Mouse (Mus musculus): ENCODE results near the gene Hap1. TPM values are rescaled to one million over a fixed set of nuclear protein-coding genes. Genes with fewer than 3 reads are reported as not detected.

The Hap1 gene
- polyA plus RNA-seq, 1 experiment from 2014 or later, result 13.8 TPM

GRCm38 (mm10) chr11:100385016-100385415 lies 29.1 kb upstream of the Hap1 start:
- DNase-seq (ENCODE audit: low spot score), result no peak
- H3K9ac ChIP-seq (ENCODE audit: low read depth, low read length), result no peak overlapping the region
- H3K27me3 ChIP-seq (ENCODE audit: insufficient read depth, low read length), result no peaks in the 10 kb centered on the region
- TF ChIP-seq CTCF (IDR thresholded peaks at IDR 0.05; ENCODE audit: low read depth), result no peak
- H3K36me3 ChIP-seq (ENCODE audit: insufficient read depth, low read length), result peaks cover 38% of the 10 kb centered on the region
- no peak overlapping the region for H3K27ac ChIP-seq
- ATAC-seq (replicated peaks; ENCODE audit: low FRiP score, low read depth), result no peak
- H3K4me2 ChIP-seq (ENCODE audit: low read length), result no peak overlapping the region
- 89% methylated on average over 3 of the region's 3 CpGs for WGBS
- H3K9me3 ChIP-seq (replicated peaks; ENCODE audit: low read length), result no peaks in the 10 kb centered on the region
- H3K4me3 ChIP-seq (replicated peaks; ENCODE audit: low read depth, low read length), result no peak overlapping the region
- H3K4me1 ChIP-seq (replicated peaks; ENCODE audit: insufficient read depth, low read length), result peaks cover 36% of the 10 kb centered on the region

GRCm38 (mm10) chr11:100382682-100383081 lies 26.8 kb upstream of the Hap1 start:
- Histone ChIP-seq H3K9ac (ENCODE audit: low read depth, low read length) (no peak overlapping the region), H3K27me3 (ENCODE audit: insufficient read depth, low read length) (no peaks in the 10 kb centered on the region), H3K36me3 (ENCODE audit: insufficient read depth, low read length) (peaks cover 56% of the 10 kb centered on the region), H3K4me1 (replicated peaks; ENCODE audit: insufficient read depth, low read length) (peaks cover 14% of the 10 kb centered on the region), H3K27ac (no peak overlapping the region), H3K4me2 (ENCODE audit: low read length) (no peak overlapping the region), H3K4me3 (replicated peaks; ENCODE audit: low read depth, low read length) (no peak overlapping the region), H3K9me3 (replicated peaks; ENCODE audit: low read length) (no peaks in the 10 kb centered on the region)
- DNase-seq (ENCODE audit: low spot score) (no peak), ATAC-seq (replicated peaks; ENCODE audit: low FRiP score, low read depth) (no peak)
- TF ChIP-seq CTCF (IDR thresholded peaks at IDR 0.05; ENCODE audit: low read depth), result no peak
- 80% methylated on average over 6 of the region's 6 CpGs for WGBS

DNA sequence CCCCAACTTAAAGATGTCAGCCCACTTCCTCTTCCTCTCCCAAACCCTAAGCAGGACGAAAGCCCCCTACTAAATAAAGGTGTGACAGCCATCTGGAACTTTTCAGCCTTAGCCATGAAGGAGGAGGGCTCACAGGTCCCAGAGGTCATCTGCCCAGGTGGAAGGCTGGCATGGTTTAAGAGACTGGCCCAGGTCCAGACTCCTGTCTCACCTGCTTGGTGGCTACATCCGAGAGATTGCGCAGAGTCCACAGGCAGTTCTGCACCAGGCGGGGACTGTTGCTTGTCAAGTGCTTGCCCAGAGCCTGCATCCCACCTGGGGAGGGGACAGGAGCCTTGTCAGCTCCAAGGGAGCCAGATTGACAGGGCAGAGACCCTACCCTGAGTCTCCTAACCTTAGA lies 23.4 kb upstream of the Hap1 start:
- Histone ChIP-seq H3K4me1 (replicated peaks; ENCODE audit: insufficient read depth, low read length) (no peaks in the 10 kb centered on the region), H3K27ac (no peak overlapping the region), H3K4me3 (replicated peaks; ENCODE audit: low read depth, low read length) (no peak overlapping the region), H3K9ac (ENCODE audit: low read depth, low read length) (no peak overlapping the region), H3K27me3 (ENCODE audit: insufficient read depth, low read length) (no peaks in the 10 kb centered on the region), H3K9me3 (replicated peaks; ENCODE audit: low read length) (no peaks in the 10 kb centered on the region), H3K4me2 (ENCODE audit: low read length) (no peak overlapping the region), H3K36me3 (ENCODE audit: insufficient read depth, low read length) (peaks cover 69% of the 10 kb centered on the region)
- WGBS, result 83% methylated on average over 4 of the region's 4 CpGs
- TF ChIP-seq CTCF (IDR thresholded peaks at IDR 0.05; ENCODE audit: low read depth), result no peak
- ATAC-seq (replicated peaks; ENCODE audit: low FRiP score, low read depth) (no peak), DNase-seq (ENCODE audit: low spot score) (no peak)

DNA sequence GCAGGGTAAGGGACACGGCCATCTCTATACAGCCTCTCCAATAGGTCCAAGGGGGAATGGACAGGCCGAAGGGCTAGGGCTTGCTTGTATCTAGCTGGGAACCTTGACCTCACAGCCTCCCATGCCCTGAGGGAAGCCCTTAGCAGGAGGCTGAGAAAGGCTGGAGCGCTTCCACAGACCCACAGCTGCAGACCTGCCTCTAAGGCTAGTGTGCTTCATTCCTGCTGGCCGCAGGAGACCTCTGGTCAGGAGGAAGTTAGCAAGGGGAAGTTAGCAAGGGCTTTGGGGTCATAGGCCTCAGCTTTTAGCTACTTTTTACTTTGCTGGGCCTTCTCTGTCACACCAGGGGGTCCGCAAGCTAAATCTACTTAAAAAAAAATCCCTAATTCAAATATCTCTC lies 22.5 kb upstream of the Hap1 start:
- Histone ChIP-seq H3K4me2 (ENCODE audit: low read length) (no peak overlapping the region), H3K4me3 (replicated peaks; ENCODE audit: low read depth, low read length) (no peak overlapping the region), H3K9ac (ENCODE audit: low read depth, low read length) (no peak overlapping the region), H3K9me3 (replicated peaks; ENCODE audit: low read length) (no peaks in the 10 kb centered on the region), H3K36me3 (ENCODE audit: insufficient read depth, low read length) (peaks cover 73% of the 10 kb centered on the region), H3K4me1 (replicated peaks; ENCODE audit: insufficient read depth, low read length) (no peaks in the 10 kb centered on the region), H3K27me3 (ENCODE audit: insufficient read depth, low read length) (no peaks in the 10 kb centered on the region), H3K27ac (no peak overlapping the region)
- WGBS, result 85% methylated on average over 5 of the region's 5 CpGs
- no peak for TF ChIP-seq CTCF (IDR thresholded peaks at IDR 0.05; ENCODE audit: low read depth)
- ATAC-seq (replicated peaks; ENCODE audit: low FRiP score, low read depth) (no peak), DNase-seq (ENCODE audit: low spot score) (no peak)

- 95% methylated on average over 14 of the region's 14 CpGs for WGBS
- Histone ChIP-seq H3K4me1 (replicated peaks; ENCODE audit: insufficient read depth, low read length) (no peaks in the 10 kb centered on the region), H3K27ac (no peak overlapping the region), H3K4me2 (ENCODE audit: low read length) (no peak overlapping the region), H3K36me3 (ENCODE audit: insufficient read depth, low read length) (peaks cover 72% of the 10 kb centered on the region), H3K9me3 (replicated peaks; ENCODE audit: low read length) (no peaks in the 10 kb centered on the region), H3K9ac (ENCODE audit: low read depth, low read length) (no peak overlapping the region), H3K27me3 (ENCODE audit: insufficient read depth, low read length) (no peaks in the 10 kb centered on the region), H3K4me3 (replicated peaks; ENCODE audit: low read depth, low read length) (no peak overlapping the region)
- TF ChIP-seq CTCF (IDR thresholded peaks at IDR 0.05; ENCODE audit: low read depth), result no peak
- no peak for DNase-seq (ENCODE audit: low spot score)
- no peak for ATAC-seq (replicated peaks; ENCODE audit: low FRiP score, low read depth)
These were observed 22.1 kb upstream of the Hap1 start for GRCm38 (mm10) chr11:100377989-100378388.

DNA sequence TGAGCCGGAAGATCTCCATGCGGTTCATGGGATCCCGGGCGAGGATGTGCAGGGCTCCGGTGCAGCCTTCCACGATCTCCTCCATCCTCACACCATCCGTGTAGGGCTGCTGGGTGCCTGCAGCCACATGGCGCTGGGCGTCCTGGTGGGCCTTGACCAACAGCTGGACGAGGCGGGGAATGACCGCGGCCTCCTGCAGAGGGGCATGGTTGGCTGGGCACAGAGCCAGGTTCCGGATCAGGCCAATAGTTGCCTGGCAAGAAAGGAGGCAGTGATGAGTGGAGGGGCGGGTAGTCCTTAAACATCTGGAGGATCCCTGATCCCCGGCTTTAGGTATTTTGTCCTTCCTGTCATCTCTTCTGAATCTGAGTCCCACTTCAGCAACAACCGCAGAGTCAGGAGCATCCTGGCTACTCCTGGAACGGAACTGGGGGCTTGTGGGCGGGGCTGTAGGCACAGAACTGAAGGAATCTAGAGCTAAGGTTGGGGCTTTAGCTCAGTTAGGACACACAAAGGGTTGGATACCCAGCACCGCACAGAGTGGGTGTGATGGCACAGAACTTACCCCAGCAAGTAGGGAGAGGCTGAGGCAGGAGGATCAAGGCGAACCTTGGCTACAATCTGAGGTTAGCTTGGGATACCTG lies 20.9 kb upstream of the Hap1 start:
- WGBS, result 87% methylated on average over 21 of the region's 21 CpGs
- Histone ChIP-seq H3K4me3 (replicated peaks; ENCODE audit: low read depth, low read length) (no peak overlapping the region), H3K4me2 (ENCODE audit: low read length) (no peak overlapping the region), H3K9ac (ENCODE audit: low read depth, low read length) (no peak overlapping the region), H3K4me1 (replicated peaks; ENCODE audit: insufficient read depth, low read length) (no peaks in the 10 kb centered on the region), H3K27ac (no peak overlapping the region), H3K27me3 (ENCODE audit: insufficient read depth, low read length) (no peaks in the 10 kb centered on the region), H3K36me3 (ENCODE audit: insufficient read depth, low read length) (peaks cover 72% of the 10 kb centered on the region), H3K9me3 (replicated peaks; ENCODE audit: low read length) (no peaks in the 10 kb centered on the region)
- DNase-seq (ENCODE audit: low spot score) (no peak), ATAC-seq (replicated peaks; ENCODE audit: low FRiP score, low read depth) (no peak)
- TF ChIP-seq CTCF (IDR thresholded peaks at IDR 0.05; ENCODE audit: low read depth), result no peak

GRCm38 (mm10) chr11:100376005-100376404 lies 20.1 kb upstream of the Hap1 start:
- Histone ChIP-seq H3K27me3 (ENCODE audit: insufficient read depth, low read length) (no peaks in the 10 kb centered on the region), H3K4me2 (ENCODE audit: low read length) (no peak overlapping the region), H3K9ac (ENCODE audit: low read depth, low read length) (no peak overlapping the region), H3K9me3 (replicated peaks; ENCODE audit: low read length) (no peaks in the 10 kb centered on the region), H3K4me3 (replicated peaks; ENCODE audit: low read depth, low read length) (no peak overlapping the region), H3K36me3 (ENCODE audit: insufficient read depth, low read length) (peaks cover 73% of the 10 kb centered on the region), H3K27ac (0 out of 2 replicates have a peak overlapping the region, but pooled peaks have one; percentile 8), H3K4me1 (replicated peaks; ENCODE audit: insufficient read depth, low read length) (no peaks in the 10 kb centered on the region)
- ATAC-seq (replicated peaks; ENCODE audit: low FRiP score, low read depth) (no peak), DNase-seq (ENCODE audit: low spot score) (no peak)
- no peak for TF ChIP-seq CTCF (IDR thresholded peaks at IDR 0.05; ENCODE audit: low read depth)
- 71% methylated on average over 4 of the region's 4 CpGs for WGBS

Data from kidney, postnatal 0 days (tissue).